Mouse (Mus musculus) CD4-positive, CD25-positive, alpha-beta regulatory T cell, adult 2 months (primary cell): ENCODE data around the gene Flg2.

Experiments
- DNase-seq: peaks from one replicate; pipeline ENCODE4 v3.0.0-alpha.2; 2012; ENCODE audit warnings: low read depth, low spot score

The Flg2 gene

GRCm38 (mm10) chr3:93196978-93197377 is at the start of gene Flg2:
Gene Flg2, plus strand, starts transcription at chr3:93197278.
- no peak for DNase-seq

- DNase-seq: no peak
These were observed 34.6 kb upstream of the Flg2 start for GRCm38 (mm10) chr3:93162502-93162901.

- no peak for DNase-seq
These were observed 34.0 kb upstream of the Flg2 start for GRCm38 (mm10) chr3:93162996-93163592.

- no peak for DNase-seq
These were observed 16.2 kb upstream of the Flg2 start for GRCm38 (mm10) chr3:93180856-93181255.

DNA sequence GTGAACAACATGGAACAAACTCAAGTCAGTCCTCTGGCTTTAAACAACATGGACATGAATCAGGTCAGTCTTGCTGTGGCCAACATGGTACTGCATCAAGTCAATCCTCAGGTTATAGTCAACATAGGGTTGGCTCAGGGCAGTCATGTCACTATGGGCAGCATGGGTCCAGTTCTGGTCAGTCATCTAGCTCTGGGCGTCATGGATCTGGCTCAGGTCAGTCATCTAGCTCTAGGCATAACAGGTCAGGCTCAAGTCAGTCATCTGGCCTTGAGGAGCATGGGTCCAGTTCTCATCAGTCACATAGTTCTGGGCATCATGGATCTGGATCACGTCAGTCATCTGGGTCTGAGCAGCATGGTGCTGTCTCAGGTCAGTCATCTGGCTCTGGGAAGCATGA is 4.9 kb downstream of the Flg2 start:
- no peak for DNase-seq

DNA sequence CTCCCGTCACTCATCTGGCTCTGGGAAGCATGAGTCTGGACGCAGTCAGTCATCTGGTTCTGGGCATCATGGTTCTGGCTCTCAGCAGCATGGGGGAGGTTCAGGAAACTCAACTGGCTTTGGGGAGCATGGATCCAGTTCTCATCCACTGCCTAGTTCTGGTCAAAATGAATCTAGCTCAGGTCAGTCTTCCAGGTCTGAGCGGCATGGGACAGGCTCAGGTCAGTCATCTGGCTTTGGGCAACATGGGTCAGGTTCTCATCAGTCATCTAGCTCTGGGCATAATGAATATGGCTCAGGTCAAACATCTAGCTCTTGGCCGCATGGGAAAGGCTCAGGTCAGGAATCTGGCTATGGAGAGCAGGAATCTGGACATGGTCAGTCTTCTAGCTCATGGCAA is 5.4 kb downstream of the Flg2 start:
- no peak for DNase-seq
